Mouse (Mus musculus): ENCODE measurements around the gene Vps45. TPM values are rescaled to one million over a fixed set of nuclear protein-coding genes. Genes with fewer than 3 reads are reported as not detected.

The Vps45 gene
- total and polyA plus RNA-seq, 2 experiments from 2014 or later, result 10.5 to 49.4 TPM

DNA sequence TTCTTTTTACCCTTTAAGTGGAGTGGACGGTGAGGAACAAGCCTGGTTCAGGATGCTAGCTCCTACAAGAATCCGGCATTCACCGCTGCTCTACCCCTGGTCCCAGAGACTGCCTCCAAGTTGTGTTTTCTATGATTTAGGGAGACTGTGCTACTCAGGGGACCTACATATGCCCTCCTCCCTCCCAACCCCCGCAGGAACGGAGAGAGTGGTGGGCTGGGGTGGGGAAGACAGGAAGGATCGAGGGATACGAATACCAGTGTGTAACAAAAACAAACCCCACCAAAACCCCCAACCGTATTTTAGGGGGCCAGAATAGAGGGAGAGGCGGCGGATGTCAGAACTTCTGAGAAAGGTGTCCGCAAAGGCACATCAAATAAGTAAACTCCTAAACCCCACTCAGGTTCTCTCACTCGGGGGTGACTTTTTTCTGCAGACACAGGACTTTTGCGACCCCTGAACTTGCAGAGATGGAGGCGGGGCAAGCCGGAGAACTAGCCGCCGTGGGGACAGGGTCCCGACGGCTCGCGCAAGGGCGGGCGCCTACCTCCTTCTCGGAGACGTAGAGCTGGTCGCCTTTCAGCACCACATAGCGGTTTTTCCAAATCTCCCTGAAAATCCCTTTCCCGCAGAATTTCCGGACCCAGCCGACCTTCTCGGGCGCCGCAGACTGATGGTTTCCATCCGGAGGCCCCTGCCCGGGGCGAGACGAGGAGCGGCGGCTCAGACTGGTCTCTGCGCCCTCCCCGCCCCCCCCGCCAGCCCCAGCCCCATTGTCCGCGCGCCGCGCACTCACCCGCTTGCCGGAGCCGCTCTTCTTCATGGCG, 63.1 kb downstream of the Vps45 start:
- peaks cover 59% of the 10 kb centered on the region for H3K4me1 ChIP-seq (ENCODE audit: control insufficient read depth, insufficient read depth)
- H3K4me3 ChIP-seq (ENCODE audit: low read depth, low read length), result peak overlapping the region; percentile 77
- WGBS, result under 1% methylated on average over 51 of the region's 51 CpGs
- DNase-seq (ENCODE audit: low spot score) (peak; percentile 48), ATAC-seq (ENCODE audit: insufficient read depth, low read depth) (peak; percentile 47)
- H3K27me3 ChIP-seq (ENCODE audit: control insufficient read depth, insufficient read depth, low read length), result no peaks in the 10 kb centered on the region
- H3K36me3 ChIP-seq (replicated peaks; ENCODE audit: control insufficient read depth, insufficient read depth, low read length), result peaks cover 21% of the 10 kb centered on the region
- no peaks in the 10 kb centered on the region for H3K9me3 ChIP-seq (replicated peaks; ENCODE audit: control insufficient read depth, low read length)
- TF ChIP-seq CTCF (IDR thresholded peaks at IDR 0.05; ENCODE audit: low read depth) (no peak), EP300 (IDR thresholded peaks at IDR 0.05; ENCODE audit: low read depth) (no peak)
- peak overlapping the region; percentile 74 for H3K4me2 ChIP-seq (ENCODE audit: low read depth, low read length)
- H3K9ac ChIP-seq (replicated peaks; ENCODE audit: low read depth, low read length), result peak overlapping the region; percentile 93
- H3K27ac ChIP-seq (ENCODE audit: low read depth), result peak overlapping the region; percentile 97

DNA sequence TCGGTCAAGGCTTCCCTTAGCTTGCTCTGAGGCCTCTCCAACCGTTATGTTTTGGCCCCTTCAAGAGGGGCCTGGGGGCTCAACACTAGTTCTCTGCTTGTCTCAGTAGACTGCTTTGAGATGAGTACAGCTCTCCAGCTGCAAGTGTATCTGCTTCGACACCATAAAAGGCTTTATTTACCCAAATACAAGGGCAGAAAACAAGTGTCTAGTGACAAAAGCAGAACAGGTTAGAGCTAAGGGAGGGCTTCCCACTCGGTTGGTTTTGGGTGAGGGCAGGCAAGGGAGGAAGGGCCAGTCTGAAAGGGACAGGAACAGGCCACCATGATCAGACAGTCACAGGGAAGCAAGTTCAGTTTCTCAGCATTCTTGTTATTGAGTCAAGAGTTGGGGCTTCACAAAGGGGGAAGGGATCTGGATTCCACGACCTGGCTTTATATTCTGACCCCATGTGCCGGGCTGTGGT, 63.9 kb downstream of the Vps45 start:
- H3K9me3 ChIP-seq (replicated peaks; ENCODE audit: control insufficient read depth, low read length), result no peaks in the 10 kb centered on the region
- peaks cover 29% of the 10 kb centered on the region for H3K36me3 ChIP-seq (replicated peaks; ENCODE audit: control insufficient read depth, insufficient read depth, low read length)
- 2% methylated on average over 6 of the region's 6 CpGs for WGBS
- H3K27ac ChIP-seq (ENCODE audit: low read depth), result peak overlapping the region; percentile 97
- peaks cover 53% of the 10 kb centered on the region for H3K4me1 ChIP-seq (ENCODE audit: control insufficient read depth, insufficient read depth)
- peak overlapping the region; percentile 77 for H3K4me3 ChIP-seq (ENCODE audit: low read depth, low read length)
- peak overlapping the region; percentile 93 for H3K9ac ChIP-seq (replicated peaks; ENCODE audit: low read depth, low read length)
- no peak for ATAC-seq (ENCODE audit: insufficient read depth, low read depth)
- no peaks in the 10 kb centered on the region for H3K27me3 ChIP-seq (ENCODE audit: control insufficient read depth, insufficient read depth, low read length)
- peak; percentile 64 for DNase-seq (ENCODE audit: low spot score)
- H3K4me2 ChIP-seq (ENCODE audit: low read depth, low read length), result peak overlapping the region; percentile 74
- TF ChIP-seq CTCF (IDR thresholded peaks at IDR 0.05; ENCODE audit: low read depth), result no peak
- no peak for TF ChIP-seq EP300 (IDR thresholded peaks at IDR 0.05; ENCODE audit: low read depth)

DNA sequence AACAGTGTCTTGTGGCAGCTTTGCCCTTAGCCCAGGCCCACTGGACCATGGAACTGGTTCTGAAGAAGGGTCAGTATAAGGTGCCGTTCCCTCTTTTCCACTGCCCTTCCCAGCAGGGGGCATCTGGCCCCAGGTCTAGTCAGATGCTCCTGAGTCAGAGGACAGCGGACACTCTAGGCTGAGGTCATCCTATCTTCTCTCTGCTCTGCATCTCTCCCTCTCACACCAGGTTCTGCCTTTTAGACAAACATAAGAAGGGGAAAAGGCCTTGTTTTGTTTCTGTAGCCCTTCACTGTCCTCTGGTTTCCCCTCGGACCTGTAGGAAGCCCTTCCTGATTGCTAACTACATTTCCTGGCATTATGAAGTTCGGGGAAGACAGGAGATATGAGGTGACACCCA, 64.4 kb downstream of the Vps45 start:
- Histone ChIP-seq H3K9ac (replicated peaks; ENCODE audit: low read depth, low read length) (peak overlapping the region; percentile 93), H3K27me3 (ENCODE audit: control insufficient read depth, insufficient read depth, low read length) (no peaks in the 10 kb centered on the region), H3K9me3 (replicated peaks; ENCODE audit: control insufficient read depth, low read length) (no peaks in the 10 kb centered on the region), H3K4me2 (ENCODE audit: low read depth, low read length) (peak overlapping the region; percentile 74), H3K36me3 (replicated peaks; ENCODE audit: control insufficient read depth, insufficient read depth, low read length) (peaks cover 34% of the 10 kb centered on the region), H3K4me3 (ENCODE audit: low read depth, low read length) (peak overlapping the region; percentile 77), H3K4me1 (ENCODE audit: control insufficient read depth, insufficient read depth) (peaks cover 50% of the 10 kb centered on the region), H3K27ac (ENCODE audit: low read depth) (peak overlapping the region; percentile 97)
- peak; percentile 54 for TF ChIP-seq CTCF (IDR thresholded peaks at IDR 0.05; ENCODE audit: low read depth)
- peak; percentile 7; the same call in 1 of the 2 replicates for TF ChIP-seq EP300 (IDR thresholded peaks at IDR 0.05; ENCODE audit: low read depth)
- DNase-seq (ENCODE audit: low spot score) (no peak), ATAC-seq (ENCODE audit: insufficient read depth, low read depth) (peak; percentile 35; the same call in 1 of the 2 replicates)
- WGBS, result 6% methylated on average over 4 of the region's 4 CpGs

DNA sequence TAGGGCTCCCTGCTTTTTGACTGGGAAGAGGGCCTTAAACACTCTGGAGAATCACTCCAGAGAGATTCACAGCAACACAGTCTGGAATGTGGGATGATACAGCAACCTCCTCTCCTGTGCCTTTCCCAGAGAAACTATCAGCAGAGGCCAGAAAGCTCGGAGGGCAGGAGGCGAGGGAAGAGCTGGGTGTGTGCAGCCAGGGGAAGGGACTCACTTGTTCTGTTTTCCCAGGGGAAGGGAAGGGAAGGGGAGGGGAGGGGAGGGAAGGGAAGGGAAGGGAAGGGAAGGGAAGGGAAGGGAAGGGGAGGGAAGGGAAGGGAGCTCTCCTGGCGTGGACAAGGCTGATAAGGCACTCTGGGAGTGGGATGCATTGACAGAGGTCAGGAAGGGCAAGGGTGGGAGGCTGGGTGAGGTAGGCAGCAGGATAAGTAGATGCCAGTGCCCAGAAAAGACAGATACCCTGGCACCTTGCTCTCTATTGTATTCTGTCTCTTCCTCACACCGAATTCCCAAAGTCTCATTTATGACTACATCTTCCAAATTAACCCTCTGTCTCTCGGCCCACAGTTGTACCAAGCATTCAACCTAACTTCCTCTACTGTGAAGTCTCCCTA, 65.2 kb downstream of the Vps45 start:
- Histone ChIP-seq H3K36me3 (replicated peaks; ENCODE audit: control insufficient read depth, insufficient read depth, low read length) (peaks cover 42% of the 10 kb centered on the region), H3K4me2 (ENCODE audit: low read depth, low read length) (peak overlapping the region; percentile 74), H3K9me3 (replicated peaks; ENCODE audit: control insufficient read depth, low read length) (no peaks in the 10 kb centered on the region), H3K4me3 (ENCODE audit: low read depth, low read length) (peak overlapping the region; percentile 77), H3K27me3 (ENCODE audit: control insufficient read depth, insufficient read depth, low read length) (no peaks in the 10 kb centered on the region), H3K27ac (ENCODE audit: low read depth) (peak overlapping the region; percentile 97), H3K4me1 (ENCODE audit: control insufficient read depth, insufficient read depth) (peaks cover 45% of the 10 kb centered on the region), H3K9ac (replicated peaks; ENCODE audit: low read depth, low read length) (peak overlapping the region; percentile 93)
- TF ChIP-seq CTCF (IDR thresholded peaks at IDR 0.05; ENCODE audit: low read depth) (no peak), EP300 (IDR thresholded peaks at IDR 0.05; ENCODE audit: low read depth) (no peak)
- 11% methylated on average over 5 of the region's 5 CpGs for WGBS
- DNase-seq (ENCODE audit: low spot score) (peak; percentile 55), ATAC-seq (ENCODE audit: insufficient read depth, low read depth) (no peak)

DNA sequence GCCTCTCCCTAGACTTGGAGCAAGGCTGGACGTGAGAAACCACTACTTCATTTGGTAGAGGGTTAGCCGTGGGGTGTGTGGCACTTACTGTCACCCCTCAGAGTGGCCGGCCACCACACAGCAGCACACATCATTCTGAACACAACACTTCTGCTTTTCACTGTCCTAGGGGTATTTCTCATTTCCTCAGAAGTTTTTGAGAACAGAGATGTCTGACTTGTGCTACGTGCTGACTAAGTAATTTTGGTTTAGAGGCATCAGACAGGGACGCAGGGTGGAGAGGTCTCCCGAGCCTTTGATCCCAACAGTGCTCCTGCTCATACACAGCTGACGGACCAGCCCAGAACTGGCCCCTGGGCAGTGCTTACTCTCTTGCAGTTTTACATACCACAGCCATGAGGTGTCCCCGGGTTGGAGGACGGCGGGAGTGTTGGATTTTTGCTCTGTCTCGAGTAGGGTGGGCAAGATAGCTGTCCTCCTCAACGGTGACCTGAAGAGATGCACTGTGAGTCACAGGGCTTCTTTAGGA, 67.8 kb downstream of the Vps45 start:
- H3K4me1 ChIP-seq (ENCODE audit: control insufficient read depth, insufficient read depth), result peaks cover 53% of the 10 kb centered on the region
- H3K9me3 ChIP-seq (replicated peaks; ENCODE audit: control insufficient read depth, low read length), result no peaks in the 10 kb centered on the region
- no peak overlapping the region for H3K4me3 ChIP-seq (ENCODE audit: low read depth, low read length)
- no peaks in the 10 kb centered on the region for H3K27me3 ChIP-seq (ENCODE audit: control insufficient read depth, insufficient read depth, low read length)
- TF ChIP-seq EP300 (IDR thresholded peaks at IDR 0.05; ENCODE audit: low read depth) (no peak), CTCF (IDR thresholded peaks at IDR 0.05; ENCODE audit: low read depth) (no peak)
- H3K36me3 ChIP-seq (replicated peaks; ENCODE audit: control insufficient read depth, insufficient read depth, low read length), result peaks cover 45% of the 10 kb centered on the region
- no peak for DNase-seq (ENCODE audit: low spot score)
- no peak for ATAC-seq (ENCODE audit: insufficient read depth, low read depth)
- 57% methylated on average over 12 of the region's 12 CpGs for WGBS
- no peak overlapping the region for H3K9ac ChIP-seq (replicated peaks; ENCODE audit: low read depth, low read length)
- peak overlapping the region; percentile 39 for H3K27ac ChIP-seq (ENCODE audit: low read depth)
- H3K4me2 ChIP-seq (ENCODE audit: low read depth, low read length), result no peak overlapping the region
